Mouse (Mus musculus): ENCODE data around the gene Acss3.

Gene Acss3

DNA sequence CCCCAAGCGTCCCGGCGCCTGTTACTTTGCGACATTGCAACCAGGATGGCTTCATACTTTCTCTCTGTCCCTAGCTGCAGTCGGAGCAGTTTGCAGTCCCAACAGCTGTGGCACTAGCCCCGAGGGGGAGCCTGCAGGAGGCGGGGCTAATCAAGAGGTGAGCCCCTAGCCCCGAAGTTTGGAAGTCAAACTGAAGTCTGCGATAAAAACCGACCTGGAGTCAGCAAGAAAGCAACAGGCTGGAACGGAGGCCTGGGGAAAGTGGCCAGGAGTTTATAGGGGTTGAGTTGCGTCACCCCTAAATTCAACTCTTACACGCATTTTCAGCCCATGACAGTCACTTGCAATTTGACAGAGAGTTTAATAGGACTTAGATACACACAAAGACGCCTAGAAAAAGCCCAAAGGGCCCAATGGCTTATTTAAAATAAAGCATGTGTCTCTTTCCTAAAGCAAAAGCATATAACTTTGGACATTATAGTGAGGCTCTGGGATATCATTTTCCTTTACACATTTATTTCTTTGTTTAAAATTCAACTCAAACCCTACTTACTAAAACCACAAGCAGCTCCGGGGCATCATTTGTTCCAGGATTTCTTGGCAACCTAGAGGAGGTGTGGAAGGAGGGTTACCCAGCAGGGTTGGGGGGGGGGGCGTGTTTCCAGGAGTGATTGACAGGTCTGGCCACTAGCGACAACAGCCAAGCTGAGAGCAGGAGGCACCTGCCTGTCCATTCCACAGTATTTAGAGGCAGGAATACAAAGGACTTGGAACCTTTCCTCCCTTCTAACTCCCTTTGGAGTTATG lies at the start of gene Acss3:
Acss3 (minus strand) TSS at position 140 of the 807 bp plus-strand sequence.
- peak; percentile 25 for DNase-seq (ENCODE audit: low spot score)

GRCm38 (mm10) chr10:107172003-107172689 lies 48.7 kb upstream of the Acss3 start:
- DNase-seq (ENCODE audit: low spot score): no peak

GRCm38 (mm10) chr10:107166486-107166885 lies 43.0 kb upstream of the Acss3 start:
- DNase-seq (ENCODE audit: low spot score): no peak

DNA sequence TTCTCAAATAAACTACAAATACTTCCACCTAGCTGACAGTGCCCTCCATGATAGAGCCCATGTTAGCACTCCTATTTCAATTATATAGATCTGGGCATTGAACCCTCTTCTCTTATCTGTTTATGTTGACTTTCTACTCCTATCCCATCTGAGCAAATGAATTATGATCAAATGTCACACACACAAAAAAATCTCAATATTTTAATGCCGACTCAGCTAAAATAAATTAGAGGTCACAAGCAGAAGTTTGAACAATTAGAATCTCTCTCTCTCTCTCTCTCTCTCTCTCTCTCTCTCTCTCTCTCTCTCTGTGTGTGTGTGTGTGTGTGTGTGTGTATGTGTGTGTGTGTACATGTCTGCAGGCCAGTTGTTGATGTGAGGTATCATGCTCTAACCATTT lies 25.3 kb upstream of the Acss3 start:
- no peak for DNase-seq (ENCODE audit: low spot score)

DNA sequence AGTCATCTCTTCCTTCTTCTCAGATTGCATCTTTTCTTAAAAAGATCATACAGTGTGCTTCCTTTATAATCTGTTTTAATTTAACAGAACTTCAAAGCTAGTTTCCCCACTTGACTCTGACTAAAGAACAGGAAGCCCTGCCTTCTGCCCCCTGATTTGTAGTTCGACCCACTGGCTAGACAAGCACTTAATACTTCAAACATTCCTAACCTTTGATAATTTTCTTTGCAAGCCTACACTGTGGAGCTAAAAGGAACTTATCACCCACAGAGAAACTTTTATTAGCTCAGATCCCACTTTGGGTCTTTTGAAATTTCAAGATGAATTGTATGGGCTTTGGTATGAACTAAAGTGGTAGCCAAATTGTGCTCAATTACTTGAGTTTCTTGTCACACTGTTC lies 20.5 kb upstream of the Acss3 start:
- no peak for DNase-seq (ENCODE audit: low spot score)

DNA sequence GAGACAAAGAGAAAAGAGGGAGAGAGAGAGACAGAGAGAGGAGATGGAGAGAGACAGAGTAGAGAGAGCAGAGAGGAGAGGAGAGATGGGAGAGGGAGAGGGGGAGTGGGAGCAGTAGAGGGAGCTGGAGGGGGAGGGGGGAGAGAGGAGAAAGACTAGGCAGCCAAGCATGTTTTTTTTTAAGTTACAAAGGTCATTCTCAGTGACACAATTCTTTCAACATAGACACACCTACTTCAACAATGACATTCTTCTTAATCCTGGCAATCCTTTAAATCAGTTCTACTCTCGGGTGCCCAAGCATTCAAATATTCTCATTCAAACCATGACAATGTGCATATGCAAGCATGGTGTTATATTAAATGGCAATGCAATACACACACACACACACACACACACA lies 19.4 kb upstream of the Acss3 start:
- no peak for DNase-seq (ENCODE audit: low spot score)

- no peak for DNase-seq (ENCODE audit: low spot score)
Observed at GRCm38 (mm10) chr10:107122744-107123528, 532 bp downstream of the Acss3 start.

DNA sequence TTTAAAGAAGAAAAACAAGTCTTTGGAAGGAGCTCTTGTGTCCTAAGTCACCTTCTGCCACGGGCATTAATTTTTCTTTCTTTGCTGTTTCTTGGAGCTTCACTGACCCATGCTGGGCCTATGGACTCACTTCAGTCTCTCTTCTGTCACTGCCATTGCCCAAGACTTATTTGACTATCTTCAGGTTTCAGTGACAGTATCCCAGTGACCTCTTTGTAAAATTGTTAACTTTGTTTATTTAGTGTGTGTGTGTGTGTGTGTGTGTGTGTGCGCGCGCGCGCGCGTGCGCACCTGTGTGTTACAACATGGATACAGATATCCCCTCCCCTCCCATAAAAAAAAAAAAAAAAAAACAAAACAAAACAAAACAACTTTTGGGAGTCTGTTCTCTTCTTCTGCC lies 2.2 kb downstream of the Acss3 start:
- DNase-seq (ENCODE audit: low spot score): no peak

GRCm38 (mm10) chr10:107119135-107119534 lies 4.3 kb downstream of the Acss3 start:
- no peak for DNase-seq (ENCODE audit: low spot score)

GRCm38 (mm10) chr10:107116709-107117267 lies 6.7 kb downstream of the Acss3 start:
- DNase-seq (ENCODE audit: low spot score): no peak

GRCm38 (mm10) chr10:107115930-107116642 lies 7.4 kb downstream of the Acss3 start:
- no peak for DNase-seq (ENCODE audit: low spot score)

DNA sequence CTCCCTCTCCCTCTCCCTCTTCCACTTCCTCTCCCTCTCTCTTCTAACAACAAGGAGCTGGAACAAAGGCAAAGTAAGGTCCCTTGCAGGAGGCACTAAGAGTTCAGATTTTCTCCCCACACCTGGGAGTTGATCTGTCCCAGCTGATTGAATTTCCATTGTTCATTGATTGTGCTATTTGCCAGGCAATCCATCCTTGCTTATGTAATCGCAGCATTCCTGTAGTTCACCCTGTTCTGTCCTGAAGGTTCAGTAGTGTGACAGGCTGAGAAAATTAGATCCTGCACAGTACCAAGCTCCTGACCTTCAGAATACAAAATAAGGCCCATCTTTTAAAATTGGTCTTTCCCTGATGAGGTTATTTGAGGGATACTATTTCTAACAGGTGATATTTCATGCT lies 8.3 kb downstream of the Acss3 start:
- no peak for DNase-seq (ENCODE audit: low spot score)

GRCm38 (mm10) chr10:107094452-107094851 lies 29.0 kb downstream of the Acss3 start:
- DNase-seq (ENCODE audit: low spot score): no peak

GRCm38 (mm10) chr10:107053846-107054624 lies 69.4 kb downstream of the Acss3 start:
- no peak for DNase-seq (ENCODE audit: low spot score)

GRCm38 (mm10) chr10:107050489-107050888 lies 73.0 kb downstream of the Acss3 start:
- no peak for DNase-seq (ENCODE audit: low spot score)

DNA sequence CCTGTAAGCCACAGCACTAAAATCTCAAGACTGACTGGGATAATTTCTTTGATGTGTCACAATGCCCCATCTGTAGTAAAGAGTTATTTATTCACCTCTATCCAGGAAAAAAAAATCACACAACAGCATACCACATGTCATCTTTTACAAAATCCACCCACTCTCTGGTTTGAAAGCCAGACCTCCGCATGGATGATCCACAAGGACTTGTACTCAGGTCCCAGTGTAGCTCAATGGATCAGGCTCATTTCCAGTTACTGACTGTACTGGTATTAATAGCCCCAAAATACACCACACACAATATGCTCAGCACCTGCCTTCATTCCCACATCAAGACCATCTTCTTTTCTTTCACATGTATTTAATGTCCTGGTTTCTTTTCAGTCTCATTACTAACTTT lies 80.8 kb downstream of the Acss3 start:
- no peak for DNase-seq (ENCODE audit: low spot score)

- DNase-seq (ENCODE audit: low spot score): no peak
Observed at GRCm38 (mm10) chr10:107040837-107041236, 82.6 kb downstream of the Acss3 start.

- DNase-seq (ENCODE audit: low spot score): no peak
Observed at GRCm38 (mm10) chr10:107040378-107040777, 83.1 kb downstream of the Acss3 start.

DNA sequence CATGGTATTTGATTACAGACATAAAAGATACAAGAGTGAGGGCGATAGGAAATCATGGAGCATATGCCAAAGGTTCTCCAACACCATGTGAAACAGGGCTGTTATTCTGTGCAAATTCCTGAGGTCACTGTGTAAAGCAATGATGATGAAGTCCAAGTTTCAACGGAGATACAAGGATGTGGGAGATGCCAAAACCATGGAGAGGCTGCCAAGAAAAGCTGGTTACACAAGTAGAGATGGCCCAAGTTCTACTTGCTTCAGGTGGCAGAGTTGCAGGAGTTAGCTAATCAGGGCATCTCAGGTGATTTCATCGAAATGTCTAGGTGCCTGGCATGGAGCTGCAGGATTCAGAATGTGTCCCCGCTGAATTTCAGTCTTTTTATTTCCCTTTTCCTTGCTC lies 84.3 kb downstream of the Acss3 start:
- no peak for DNase-seq (ENCODE audit: low spot score)

DNA sequence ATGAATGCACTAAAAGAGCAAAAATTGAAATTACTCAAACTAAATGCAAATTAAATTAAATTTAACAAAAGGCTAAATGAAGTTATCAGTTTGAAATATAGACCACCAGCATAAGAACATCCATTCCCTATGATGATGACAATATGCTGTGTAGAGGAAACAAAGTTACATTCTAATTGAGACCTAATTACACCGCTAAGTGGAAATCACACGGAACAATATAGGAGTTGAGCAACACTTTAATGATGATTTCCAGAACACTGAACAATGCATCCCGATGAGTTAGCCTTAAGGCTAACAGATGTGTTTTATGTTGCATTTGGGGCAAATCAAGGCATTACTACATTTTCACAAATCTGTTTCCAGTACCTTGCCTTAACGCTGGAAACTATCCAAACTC lies 99.2 kb downstream of the Acss3 start:
- no peak for DNase-seq (ENCODE audit: low spot score)

DNA sequence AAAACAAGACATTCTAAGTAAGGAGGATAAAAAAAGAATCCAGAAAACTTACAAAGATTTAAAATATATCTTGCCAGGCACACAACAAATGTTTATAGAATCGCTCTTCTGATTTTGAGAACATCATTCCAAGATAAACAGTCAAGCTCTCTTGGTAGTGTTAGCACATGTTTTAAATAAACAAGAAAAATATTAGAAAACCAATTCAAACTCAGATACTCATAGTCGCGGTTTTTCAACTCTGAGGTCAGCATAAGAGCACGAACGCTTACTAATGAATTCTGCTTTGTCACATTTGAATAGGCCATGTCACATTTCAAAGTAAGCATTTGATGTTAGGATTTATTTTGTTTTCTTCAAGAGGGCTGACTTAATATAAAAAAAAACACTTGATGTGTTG lies 102.3 kb downstream of the Acss3 start:
- no peak for DNase-seq (ENCODE audit: low spot score)
